Mouse (Mus musculus) layer of hippocampus, adult 9-10 months (tissue): ENCODE results near the gene Bhmt2.

Experiments
- DNase-seq: peaks from one replicate; pipeline ENCODE4 v3.0.0; 2022; ENCODE audit warnings: low spot score

Bhmt2 gene

GRCm38 (mm10) chr13:93674131-93674561, at the start of gene Bhmt2, which contains the start of gene Dmgdh:
Gene Bhmt2 (minus strand): TSS chr13:93674302.
Gene Dmgdh (plus strand): TSS chr13:93674433.
- no peak for DNase-seq

- no peak for DNase-seq
Measured at GRCm38 (mm10) chr13:93723455-93723854, 49.4 kb upstream of the Bhmt2 start.

- no peak for DNase-seq
Measured at GRCm38 (mm10) chr13:93721916-93722315, 47.8 kb upstream of the Bhmt2 start.

- DNase-seq, result no peak
Measured at GRCm38 (mm10) chr13:93718948-93719347, 44.8 kb upstream of the Bhmt2 start.

- DNase-seq, result no peak
Measured at GRCm38 (mm10) chr13:93717113-93717512, 43.0 kb upstream of the Bhmt2 start.

GRCm38 (mm10) chr13:93713826-93714225, 39.7 kb upstream of the Bhmt2 start:
- DNase-seq, result no peak

- no peak for DNase-seq
Measured at GRCm38 (mm10) chr13:93712362-93712761, 38.3 kb upstream of the Bhmt2 start.

- no peak for DNase-seq
Measured at GRCm38 (mm10) chr13:93711226-93711625, 37.1 kb upstream of the Bhmt2 start.

GRCm38 (mm10) chr13:93710325-93710724, 36.2 kb upstream of the Bhmt2 start:
- DNase-seq, result no peak

GRCm38 (mm10) chr13:93707271-93707670, 33.2 kb upstream of the Bhmt2 start:
- DNase-seq, result no peak

GRCm38 (mm10) chr13:93705697-93706096, 31.6 kb upstream of the Bhmt2 start:
- no peak for DNase-seq

GRCm38 (mm10) chr13:93698866-93699265, 24.8 kb upstream of the Bhmt2 start:
- no peak for DNase-seq

GRCm38 (mm10) chr13:93690821-93691220, 16.7 kb upstream of the Bhmt2 start:
- DNase-seq, result no peak

- DNase-seq, result no peak
Measured at GRCm38 (mm10) chr13:93689566-93689965, 15.5 kb upstream of the Bhmt2 start.

GRCm38 (mm10) chr13:93687321-93687720, 13.2 kb upstream of the Bhmt2 start:
- no peak for DNase-seq

- no peak for DNase-seq
Measured at GRCm38 (mm10) chr13:93685226-93685625, 11.1 kb upstream of the Bhmt2 start.

GRCm38 (mm10) chr13:93683336-93683735, 9.2 kb upstream of the Bhmt2 start:
- no peak for DNase-seq

GRCm38 (mm10) chr13:93676864-93677263, 2.8 kb upstream of the Bhmt2 start:
- DNase-seq, result no peak

GRCm38 (mm10) chr13:93673296-93673695, 806 bp downstream of the Bhmt2 start:
- no peak for DNase-seq

GRCm38 (mm10) chr13:93672371-93672770, 1.7 kb downstream of the Bhmt2 start:
- DNase-seq, result no peak

GRCm38 (mm10) chr13:93667586-93667985, 6.5 kb downstream of the Bhmt2 start:
- peak; percentile 44 for DNase-seq

GRCm38 (mm10) chr13:93657941-93658340, 16.2 kb downstream of the Bhmt2 start:
- DNase-seq, result no peak

GRCm38 (mm10) chr13:93653382-93653781, 20.7 kb downstream of the Bhmt2 start:
- DNase-seq, result no peak

- DNase-seq, result no peak
Measured at GRCm38 (mm10) chr13:93648387-93649130, 25.5 kb downstream of the Bhmt2 start.
